Mouse (Mus musculus) mesoderm, embryonic 11.5 days (tissue): ENCODE measurements around the gene Ccdc18.
A peak's percentile ranks its signal among the peaks of the same experiment; 100 is the strongest.
"Not testable (repeated sequence)": the region's sequence is repeated elsewhere in the genome, so short reads cannot be mapped to it uniquely, and the experiment has no call there.

ENCODE experiments used
- DNase-seq: peaks from one replicate; pipeline ENCODE4 v3.0.0-alpha.2; 2012; ENCODE audit warnings: low read depth, low spot score

Ccdc18 gene

DNA sequence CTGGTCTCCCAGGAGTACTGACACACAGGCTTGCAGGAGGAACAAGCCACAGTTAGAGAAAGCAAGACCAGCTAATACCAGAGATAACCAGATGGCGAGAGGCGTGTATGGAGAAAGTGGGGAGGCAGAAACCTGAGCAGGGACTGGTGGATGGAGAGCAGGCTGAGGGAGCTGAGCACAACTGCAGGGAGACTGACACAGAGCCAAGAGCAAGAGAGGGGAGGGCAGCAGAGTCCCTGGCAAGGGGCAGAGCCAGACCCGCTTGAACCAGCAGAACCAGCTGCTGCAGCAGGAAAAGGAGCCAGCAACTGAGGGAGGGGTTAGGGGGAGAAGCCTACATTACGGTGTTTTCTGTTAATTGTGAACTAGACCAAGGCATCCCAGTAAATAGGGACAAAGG is 130.0 kb downstream of the Ccdc18 start:
- peak; percentile 16 for DNase-seq

- not testable (repeated sequence) for DNase-seq
Observed at GRCm38 (mm10) chr5:108263785-108264184, 131.1 kb downstream of the Ccdc18 start.

- no peak for DNase-seq
Observed at GRCm38 (mm10) chr5:108266990-108267389, 134.3 kb downstream of the Ccdc18 start.

DNA sequence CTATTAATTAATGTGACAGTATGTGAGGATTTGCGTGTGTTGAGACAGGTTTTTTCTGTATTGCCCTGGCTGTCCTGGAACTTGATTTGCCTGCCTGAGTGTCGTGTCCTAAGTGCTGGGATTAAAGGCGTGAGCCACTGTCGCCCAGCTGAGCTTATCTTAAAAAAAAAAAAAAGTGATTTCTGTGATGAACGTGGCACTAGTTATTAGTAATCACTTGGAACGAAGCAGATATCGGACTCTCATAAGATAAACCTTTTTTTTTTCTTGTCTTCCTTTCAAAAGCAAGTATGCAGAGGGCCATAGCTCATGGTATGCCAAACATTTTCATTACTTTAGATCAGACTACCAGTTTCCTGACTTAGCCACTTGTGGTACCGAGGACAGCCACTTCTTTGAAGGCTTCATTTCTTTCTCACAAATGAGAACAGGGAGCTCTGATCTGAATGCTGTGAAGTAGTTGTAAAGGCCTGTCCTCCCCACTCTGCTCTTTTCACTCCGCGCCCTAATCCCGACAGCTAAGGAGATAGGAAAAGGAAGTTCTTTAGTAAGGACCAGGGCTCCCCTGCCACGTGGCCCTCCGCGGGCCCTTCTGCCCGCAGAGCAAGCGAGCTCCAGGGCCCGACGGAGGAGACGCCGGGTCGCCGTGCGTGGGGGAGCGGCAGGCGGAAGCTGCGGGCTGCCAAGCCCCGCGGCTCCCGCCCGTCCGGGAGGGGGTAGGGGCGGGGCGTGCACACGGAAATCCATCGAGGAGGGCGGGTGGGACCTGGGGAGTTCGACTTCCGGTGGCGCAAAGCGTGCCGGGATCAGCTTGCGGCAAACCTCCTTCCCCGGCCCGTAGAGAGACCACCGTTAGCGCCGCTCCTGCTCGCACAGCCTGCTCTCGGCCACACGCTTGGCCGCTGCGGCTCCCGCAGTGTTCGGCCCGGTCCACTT is 135.7 kb downstream of the Ccdc18 start, which contains the start of gene Dr1:
Dr1 (plus strand) TSS at position 771 of the 936 bp plus-strand sequence.
- peak; percentile 91 for DNase-seq

DNA sequence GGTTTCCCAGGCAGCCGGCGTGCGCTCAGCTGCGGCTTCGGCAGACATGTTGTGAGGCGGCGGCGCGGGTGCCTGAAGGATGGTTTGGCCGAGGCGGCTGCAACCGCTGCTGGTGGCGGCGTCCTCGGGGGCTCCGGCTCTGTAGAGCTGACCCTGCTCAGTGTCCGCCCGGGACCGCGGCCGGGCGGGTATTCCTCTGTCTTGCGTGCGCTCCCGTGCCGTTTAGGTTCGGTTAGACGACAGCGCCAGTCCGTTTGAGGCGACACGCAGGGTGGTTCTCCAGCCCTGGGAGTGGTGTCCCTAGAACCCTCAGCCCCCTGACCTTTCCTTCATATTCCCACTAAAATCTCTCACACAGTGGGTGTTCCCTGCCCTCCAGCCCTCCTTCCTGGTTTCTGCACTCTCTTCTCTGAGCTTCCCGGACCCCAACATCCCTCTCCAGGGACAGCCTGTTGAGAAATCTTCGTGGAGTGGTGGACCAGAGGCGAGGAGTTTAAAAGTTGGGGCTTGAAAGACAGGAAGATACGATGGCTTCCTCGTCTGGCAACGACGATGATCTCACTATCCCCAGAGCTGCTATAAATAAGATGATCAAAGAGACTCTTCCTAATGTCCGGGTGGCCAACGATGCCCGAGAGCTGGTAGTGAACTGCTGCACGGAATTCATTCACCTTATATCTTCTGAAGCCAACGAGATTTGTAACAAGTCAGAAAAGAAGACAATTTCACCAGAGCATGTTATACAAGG is 136.6 kb downstream of the Ccdc18 start:
- DNase-seq, result peak; percentile 17

GRCm38 (mm10) chr5:108269811-108270151 is 137.1 kb downstream of the Ccdc18 start:
- no peak for DNase-seq

- no peak for DNase-seq
Observed at GRCm38 (mm10) chr5:108270415-108270814, 137.7 kb downstream of the Ccdc18 start.

DNA sequence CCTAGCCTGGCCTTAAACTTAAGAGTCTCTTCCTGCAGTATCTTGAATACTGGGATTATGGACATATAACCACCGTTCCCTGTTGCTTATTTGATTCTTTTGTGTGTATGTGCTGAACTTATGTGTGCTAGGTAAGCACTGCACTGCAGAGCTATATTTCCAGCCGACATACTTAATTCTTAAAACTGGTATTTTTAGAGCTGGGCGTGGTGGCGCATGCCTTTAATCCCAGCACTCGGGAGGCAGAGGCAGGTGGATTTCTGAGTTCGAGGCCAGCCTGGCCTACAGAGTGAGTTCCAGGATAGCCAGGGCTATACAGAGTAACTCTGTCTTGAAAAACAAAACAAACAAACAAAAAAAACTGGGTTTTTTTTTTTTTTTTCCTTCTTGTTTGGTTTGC is 138.7 kb downstream of the Ccdc18 start:
- DNase-seq, result not testable (repeated sequence)
